Mouse (Mus musculus) liver, embryonic 12.5 days (tissue): Measurements from ENCODE around the gene Xrcc5. TPM values are rescaled to one million over a fixed set of nuclear protein-coding genes. Genes with fewer than 3 reads are reported as not detected.

Experiments
- ATAC-seq: fragments of 200-750 bp; cut with Nextera tagmentation; 2 replicates; pipeline ENCODE4 v1.8.0; 2017; ENCODE audit warnings: moderate number of reproducible peaks, mild to moderate bottlenecking, moderate library complexity
- H3K27ac ChIP-seq: fragments of 300-500 bp; sonication (generic); 2 replicates; pipeline ENCODE4 v1.5.1; 2016; ENCODE audit warnings: mild to moderate bottlenecking
- H3K27me3 ChIP-seq: fragments of 300-500 bp; sonication (generic); replicated peaks from 2 replicates; pipeline ENCODE4 v1.6.1; 2016; ENCODE audit warnings: mild to moderate bottlenecking, moderate library complexity
- H3K36me3 ChIP-seq: fragments of 300-500 bp; sonication (generic); 2 replicates; pipeline ENCODE4 v1.6.1; 2016; ENCODE audit warnings: mild to moderate bottlenecking, moderate library complexity
- H3K4me1 ChIP-seq: fragments of 300-500 bp; sonication (generic); 2 replicates; pipeline ENCODE4 v1.6.1; 2016
- H3K4me2 ChIP-seq: fragments of 300-500 bp; sonication (generic); 2 replicates; pipeline ENCODE4 v1.6.1; 2016; ENCODE audit warnings: mild to moderate bottlenecking, moderate library complexity
- H3K4me3 ChIP-seq: fragments of 300-500 bp; sonication (generic); 2 replicates; pipeline ENCODE4 v1.5.1; 2016; ENCODE audit warnings: mild to moderate bottlenecking, moderate library complexity
- H3K9ac ChIP-seq: fragments of 300-500 bp; sonication (generic); 2 replicates; pipeline ENCODE4 v1.6.1; 2016; ENCODE audit warnings: mild to moderate bottlenecking, moderate library complexity
- H3K9me3 ChIP-seq: fragments of 300-500 bp; sonication (generic); replicated peaks from 2 replicates; pipeline ENCODE4 v1.6.1; 2016; ENCODE audit warnings: mild to moderate bottlenecking, moderate library complexity
- WGBS: fragments of 180-500 bp; shearing (Covaris S2); methylation state at CpG from one replicate; pipeline ENCODE4 v1.1.7; 2016; ENCODE audit not compliant: insufficient replicate concordance; 5-methylcytosine and 5-hydroxymethylcytosine counted together
- polyA plus RNA-seq: library from polyadenylated mRNA; unstranded; fragments of >200 nt; fragmentation: Nextera tagmentation; extraction: Ambion mirVana; gene quantifications from 2 replicates; pipeline ENCODE4 v1.2.1, GENCODE M21; 2016

Gene Xrcc5
- 25.7 and 27.9 TPM in 2 replicates for polyA plus RNA-seq

DNA sequence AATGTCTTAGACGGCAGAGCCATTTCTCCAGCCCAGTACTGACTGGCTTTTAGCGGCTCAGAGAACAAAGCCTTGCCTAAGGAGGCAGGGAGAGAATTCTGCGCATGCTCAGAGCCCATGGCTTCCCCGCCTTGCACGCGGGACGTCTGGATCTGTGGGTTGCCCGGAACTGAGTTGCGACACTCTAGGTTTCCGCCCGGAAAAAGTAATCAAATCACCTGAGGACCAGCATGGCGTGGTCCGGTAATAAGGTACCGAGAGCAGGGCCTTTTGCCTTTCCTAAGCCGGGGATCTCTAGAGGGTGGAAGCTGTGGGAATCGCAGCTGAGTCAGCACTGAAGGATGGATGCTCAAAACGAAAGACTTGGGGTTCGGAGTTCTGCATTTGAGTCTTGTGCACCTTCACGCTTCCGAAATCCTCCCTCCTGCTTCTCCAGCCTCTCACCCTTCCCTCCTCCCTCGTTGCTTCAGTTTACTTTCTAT is at the start of gene Xrcc5:
Xrcc5 (plus strand) TSS at position 105 of the 482 bp plus-strand sequence.
- H3K9me3 ChIP-seq, result no peaks in the 10 kb centered on the region
- peaks cover 21% of the 10 kb centered on the region for H3K4me1 ChIP-seq
- peak within 1 kb of the TSS; percentile 86 for H3K27ac ChIP-seq
- ATAC-seq, result peak; percentile 96
- H3K4me3 ChIP-seq, result peak within 1 kb of the TSS; percentile 66
- under 1% methylated on average over 21 of the region's 21 CpGs for WGBS
- H3K4me2 ChIP-seq, result peak within 1 kb of the TSS; percentile 76
- peak within 1 kb of the TSS; percentile 62 for H3K9ac ChIP-seq
- peaks cover 18% of the 10 kb centered on the region for H3K36me3 ChIP-seq
- H3K27me3 ChIP-seq, result no peaks in the 10 kb centered on the region

DNA sequence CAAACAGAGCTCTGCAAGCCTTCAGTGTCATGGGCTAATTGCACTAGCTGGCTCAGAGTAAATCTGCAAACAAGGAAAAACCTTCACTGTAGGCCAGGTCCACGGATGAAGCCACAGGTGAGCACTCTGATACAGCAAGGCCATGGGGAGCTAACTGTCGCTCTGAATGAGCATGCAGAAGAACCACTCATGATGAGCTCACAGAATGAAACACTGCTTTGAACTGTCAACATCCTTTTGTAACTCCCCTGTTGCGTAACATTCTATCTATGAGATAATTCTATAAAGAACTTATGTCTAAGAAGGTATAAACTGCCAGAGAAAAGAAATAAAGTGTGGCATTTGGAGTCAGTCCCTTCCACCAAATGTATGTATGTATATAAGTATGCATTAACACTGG is 44.1 kb upstream of the Xrcc5 start:
- no peaks in the 10 kb centered on the region for H3K9me3 ChIP-seq
- no peak overlapping the region for H3K4me3 ChIP-seq
- ATAC-seq, result no peak
- WGBS, result 77% methylated on average over 3 of the region's 3 CpGs
- no peak overlapping the region for H3K9ac ChIP-seq
- H3K4me1 ChIP-seq, result peaks cover 9% of the 10 kb centered on the region
- H3K27ac ChIP-seq, result no peak overlapping the region
- no peak overlapping the region for H3K4me2 ChIP-seq
- no peaks in the 10 kb centered on the region for H3K27me3 ChIP-seq
- H3K36me3 ChIP-seq, result peaks cover 7% of the 10 kb centered on the region; the same call in 1 of the 2 replicates

DNA sequence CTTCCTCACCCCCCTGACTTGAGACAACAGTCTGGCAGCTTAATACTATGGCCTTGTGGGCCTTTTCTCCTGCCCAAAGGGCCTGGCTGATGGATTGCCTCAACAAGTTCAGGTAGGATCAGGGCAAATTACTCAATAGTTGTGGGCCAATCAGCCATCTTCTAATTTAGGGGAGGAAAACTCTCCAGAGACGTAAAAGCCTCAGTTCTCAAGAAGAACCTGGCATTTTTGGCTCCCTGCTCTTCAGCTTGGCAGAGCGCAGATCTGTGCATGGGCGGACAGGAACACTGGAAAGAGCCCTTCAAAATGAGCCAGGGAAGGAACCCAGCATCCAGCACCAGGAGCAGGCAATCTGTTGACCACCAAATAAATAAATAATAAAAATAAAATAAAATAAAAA is 29.1 kb upstream of the Xrcc5 start:
- peaks cover 18% of the 10 kb centered on the region for H3K4me1 ChIP-seq
- H3K27me3 ChIP-seq, result no peaks in the 10 kb centered on the region
- 0 out of 2 replicates have a peak, but pooled peaks cover 4% of the 10 kb centered on the region for H3K9me3 ChIP-seq
- H3K4me2 ChIP-seq, result no peak overlapping the region
- ATAC-seq, result no peak
- H3K27ac ChIP-seq, result no peak overlapping the region
- WGBS, result 88% methylated on average over 3 of the region's 3 CpGs
- no peak overlapping the region for H3K4me3 ChIP-seq
- H3K9ac ChIP-seq, result no peak overlapping the region
- H3K36me3 ChIP-seq, result peaks cover 35% of the 10 kb centered on the region

DNA sequence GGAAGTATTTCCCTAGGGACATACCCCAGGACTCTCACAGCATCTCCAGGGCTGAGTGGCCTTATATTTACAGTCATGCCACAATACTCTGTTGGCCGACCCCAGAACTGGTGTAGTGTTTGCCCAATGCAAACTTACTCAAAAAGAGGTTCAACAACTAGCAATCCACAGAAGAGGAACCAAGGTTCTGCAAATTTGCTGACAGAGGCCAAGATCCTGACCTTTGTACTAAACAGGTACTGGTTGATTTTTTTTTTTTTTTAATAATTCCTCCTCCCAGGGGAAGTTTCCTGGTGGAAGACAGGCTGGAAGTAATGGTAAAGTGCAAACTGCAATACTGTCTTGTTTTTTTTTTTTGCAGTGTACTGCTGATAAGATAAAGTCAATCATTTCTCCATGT is 24.6 kb upstream of the Xrcc5 start:
- Histone ChIP-seq H3K27ac (no peak overlapping the region), H3K27me3 (peaks cover 30% of the 10 kb centered on the region), H3K4me3 (no peak overlapping the region), H3K36me3 (no peaks in the 10 kb centered on the region), H3K4me2 (peak overlapping the region; percentile 22), H3K9ac (no peak overlapping the region), H3K4me1 (peaks cover 44% of the 10 kb centered on the region), H3K9me3 (no peaks in the 10 kb centered on the region)
- WGBS, result 50% methylated on average over 1 of the region's 1 CpGs
- ATAC-seq, result no peak

DNA sequence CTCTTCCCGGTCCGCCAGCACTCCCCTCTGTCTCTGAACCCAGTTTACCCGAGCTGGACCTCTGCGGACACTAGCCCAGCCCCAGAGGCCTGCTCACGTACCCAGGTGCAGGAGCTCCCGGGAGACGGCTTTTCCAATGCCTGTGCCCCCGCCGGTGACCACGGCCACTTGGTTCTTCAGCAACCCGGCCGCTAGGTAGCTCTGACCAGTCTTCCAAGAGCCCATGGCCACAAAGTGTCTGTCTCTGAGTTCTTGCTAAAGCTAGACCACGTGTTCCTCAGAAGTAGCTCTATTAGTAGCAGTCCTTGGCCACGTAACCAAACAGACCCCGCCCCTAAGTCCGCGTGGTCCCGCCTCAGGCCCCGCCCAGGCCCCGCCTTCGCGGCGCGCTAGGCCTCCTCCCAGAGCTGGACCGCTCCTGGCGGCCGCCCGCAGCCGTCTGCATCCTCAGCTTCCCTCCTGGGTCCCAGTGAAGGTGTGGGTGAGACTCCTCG is 23.2 kb upstream of the Xrcc5 start, which contains the start of the genes Pecr and Tmem169:
Pecr (minus strand) TSS at position 323 of the 494 bp plus-strand sequence.
Tmem169 (plus strand) TSS at position 378 of the 494 bp plus-strand sequence.
- H3K4me1 ChIP-seq, result peaks cover 44% of the 10 kb centered on the region
- H3K4me2 ChIP-seq, result peak within 1 kb of the TSS; percentile 90
- under 1% methylated on average over 30 of the region's 30 CpGs for WGBS
- peaks cover 34% of the 10 kb centered on the region for H3K27me3 ChIP-seq
- H3K36me3 ChIP-seq, result no peaks in the 10 kb centered on the region
- H3K9ac ChIP-seq, result peak within 1 kb of the TSS; percentile 75
- no peaks in the 10 kb centered on the region for H3K9me3 ChIP-seq
- peak; percentile 98 for ATAC-seq
- H3K27ac ChIP-seq, result peak within 1 kb of the TSS; percentile 59; the same call in 1 of the 2 replicates
- peak within 1 kb of the TSS; percentile 65 for H3K4me3 ChIP-seq

DNA sequence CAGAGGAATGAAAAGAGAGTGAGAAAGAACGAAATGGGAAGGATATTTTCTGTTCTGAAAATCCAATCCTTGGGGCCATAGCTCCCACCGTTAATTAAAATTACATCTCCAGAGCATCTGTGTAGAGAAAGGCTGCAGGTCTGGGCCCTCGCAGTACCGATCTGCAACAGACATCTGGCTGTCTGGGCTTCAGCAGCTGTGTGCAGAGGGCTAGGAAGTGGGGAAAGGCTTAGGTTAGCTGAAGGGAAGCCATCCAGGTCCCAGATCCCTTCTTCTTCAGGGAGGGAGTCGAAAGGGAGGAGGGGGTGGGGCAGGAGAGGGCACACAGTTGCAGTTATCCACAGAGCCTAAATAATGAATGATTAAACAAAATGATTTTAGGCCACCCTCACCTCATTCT is 22.7 kb upstream of the Xrcc5 start:
- Histone ChIP-seq H3K4me3 (peak overlapping the region; percentile 65), H3K9me3 (no peaks in the 10 kb centered on the region), H3K27me3 (peaks cover 34% of the 10 kb centered on the region), H3K4me2 (peak overlapping the region; percentile 90), H3K27ac (no peak overlapping the region), H3K4me1 (peaks cover 44% of the 10 kb centered on the region), H3K9ac (no peak overlapping the region), H3K36me3 (no peaks in the 10 kb centered on the region)
- no peak for ATAC-seq
- 5% methylated on average over 5 of the region's 5 CpGs for WGBS

DNA sequence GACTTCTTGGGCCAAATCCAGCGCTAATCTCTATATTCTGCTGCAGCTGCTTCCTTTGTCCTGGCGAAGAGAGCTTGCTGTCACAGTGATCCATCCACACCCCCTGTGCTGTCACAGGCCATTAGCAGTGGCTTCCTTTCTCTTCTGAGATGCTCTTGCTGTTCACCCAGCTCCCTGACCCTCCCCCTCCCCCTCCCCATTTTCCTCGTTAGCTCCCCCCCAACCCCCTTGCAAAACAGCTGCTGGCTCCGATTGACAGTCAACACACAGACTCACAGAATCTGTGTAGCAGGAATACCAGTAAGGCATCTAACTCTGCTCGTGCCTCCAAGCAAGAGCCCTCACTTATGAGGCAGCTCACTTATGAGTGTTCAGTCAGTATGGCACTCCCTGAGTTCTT is 20.3 kb upstream of the Xrcc5 start:
- Histone ChIP-seq H3K4me3 (no peak overlapping the region), H3K9ac (no peak overlapping the region), H3K9me3 (no peaks in the 10 kb centered on the region), H3K27me3 (peaks cover 34% of the 10 kb centered on the region), H3K4me1 (peaks cover 38% of the 10 kb centered on the region), H3K4me2 (no peak overlapping the region), H3K27ac (no peak overlapping the region), H3K36me3 (no peaks in the 10 kb centered on the region)
- no peak for ATAC-seq
- 28% methylated on average over 5 of the region's 5 CpGs for WGBS

DNA sequence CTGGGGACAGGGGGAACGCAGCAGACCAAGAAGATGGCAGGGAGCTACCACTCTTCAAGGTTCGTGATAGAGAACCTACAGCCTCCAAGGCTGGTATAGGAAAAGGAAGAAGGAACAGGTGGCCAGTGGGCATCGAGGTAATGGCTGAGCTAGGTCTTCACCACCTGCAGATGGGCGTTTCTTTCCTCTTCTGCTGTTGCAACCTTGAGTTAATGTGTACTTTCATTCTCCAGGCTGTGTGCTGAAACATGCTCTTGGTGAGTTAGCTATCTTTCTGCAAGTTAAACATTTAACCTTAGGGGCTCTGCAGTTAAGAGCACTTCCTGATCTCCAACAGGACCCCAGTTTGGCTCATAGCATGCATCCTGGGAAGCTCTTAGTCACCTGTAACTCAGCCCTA is 19.3 kb upstream of the Xrcc5 start:
- Histone ChIP-seq H3K4me3 (no peak overlapping the region), H3K9ac (no peak overlapping the region), H3K27ac (0 out of 2 replicates have a peak overlapping the region, but pooled peaks have one; percentile 52), H3K9me3 (no peaks in the 10 kb centered on the region), H3K36me3 (no peaks in the 10 kb centered on the region), H3K4me2 (no peak overlapping the region), H3K27me3 (peaks cover 34% of the 10 kb centered on the region), H3K4me1 (peaks cover 28% of the 10 kb centered on the region)
- no peak for ATAC-seq
- WGBS, result 56% methylated on average over 4 of the region's 4 CpGs

DNA sequence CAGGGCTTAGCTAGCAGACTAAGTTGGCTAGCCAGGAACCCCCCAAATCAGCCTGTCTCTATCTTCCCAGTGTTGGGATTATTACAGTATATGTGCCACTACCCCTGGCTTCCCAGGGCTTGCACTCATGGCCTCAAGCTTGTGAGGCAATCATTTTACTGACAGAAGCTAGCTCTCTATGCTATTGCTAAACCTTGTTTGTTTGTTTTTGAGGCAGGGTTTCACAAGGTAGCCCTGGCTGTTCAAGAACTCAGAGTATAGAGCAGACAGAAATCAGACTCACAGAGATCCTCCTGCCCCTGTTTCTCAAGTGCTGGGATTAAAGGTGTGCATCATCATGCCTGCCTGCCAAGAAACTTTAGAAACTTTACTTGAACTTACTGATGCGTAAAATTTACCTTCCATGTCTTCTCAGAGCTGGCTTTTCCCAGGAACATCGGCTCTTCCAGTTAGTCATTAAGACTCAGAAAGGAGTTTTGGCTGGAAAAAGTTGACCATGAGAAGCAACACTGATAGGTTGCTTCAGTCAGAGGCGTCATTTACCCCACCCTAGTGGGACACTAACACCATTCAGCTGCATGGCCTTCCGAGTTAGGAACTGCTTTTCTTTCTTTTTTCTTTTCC is 18.6 kb upstream of the Xrcc5 start:
- H3K27ac ChIP-seq, result peak overlapping the region; percentile 52; the same call in 1 of the 2 replicates
- WGBS, result 67% methylated on average over 4 of the region's 4 CpGs
- no peak for ATAC-seq

DNA sequence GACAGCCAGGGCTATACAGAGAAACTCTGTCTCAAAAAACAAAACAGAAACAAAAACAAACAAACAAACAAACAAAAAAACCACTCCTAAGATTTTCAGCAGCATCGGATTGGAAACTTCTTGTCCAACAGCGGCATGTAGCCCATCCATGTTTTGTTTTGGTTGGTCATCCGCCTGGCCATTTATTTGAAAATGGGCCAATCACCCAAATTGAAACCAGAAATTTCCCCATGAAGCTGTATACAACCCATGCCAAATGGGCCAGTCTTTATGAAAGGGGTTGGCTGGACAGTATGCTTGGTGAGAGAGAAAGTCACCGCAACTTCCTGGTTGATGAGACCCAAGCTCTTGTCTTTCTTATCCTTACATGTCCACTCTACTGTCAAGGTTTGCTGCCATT is 16.3 kb upstream of the Xrcc5 start:
- Histone ChIP-seq H3K27me3 (peaks cover 17% of the 10 kb centered on the region), H3K4me1 (peaks cover 12% of the 10 kb centered on the region; the same call in 1 of the 2 replicates), H3K27ac (no peak overlapping the region), H3K36me3 (no peaks in the 10 kb centered on the region), H3K9ac (no peak overlapping the region), H3K4me2 (no peak overlapping the region), H3K4me3 (no peak overlapping the region), H3K9me3 (no peaks in the 10 kb centered on the region)
- ATAC-seq, result no peak
- WGBS, result 87% methylated on average over 4 of the region's 4 CpGs

More for the DNA sequence above, 18.6 kb upstream of the Xrcc5 start:
- Histone ChIP-seq H3K27me3 (peaks cover 34% of the 10 kb centered on the region), H3K4me3 (no peak overlapping the region), H3K9me3 (no peaks in the 10 kb centered on the region), H3K9ac (no peak overlapping the region), H3K4me1 (peaks cover 21% of the 10 kb centered on the region), H3K36me3 (no peaks in the 10 kb centered on the region), H3K4me2 (no peak overlapping the region)

DNA sequence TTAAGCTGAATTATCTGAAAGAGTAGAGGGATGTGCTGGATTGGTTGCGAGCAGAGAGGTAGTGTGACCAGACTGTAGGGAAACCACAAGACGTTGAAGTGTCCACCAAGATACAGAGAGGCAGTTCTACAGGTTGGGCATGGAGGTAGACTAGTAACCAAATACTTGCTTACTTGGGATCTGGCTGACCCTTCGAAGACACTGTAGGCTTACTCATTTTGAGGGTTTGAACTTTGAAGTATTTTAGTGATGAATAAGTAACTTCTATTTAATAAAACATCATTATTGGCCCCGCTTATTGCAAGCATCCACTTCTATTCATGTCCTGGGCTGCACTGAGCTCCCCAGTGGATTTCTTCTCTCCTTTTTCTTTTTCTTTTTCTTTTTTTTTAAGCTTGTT is 15.8 kb upstream of the Xrcc5 start:
- Histone ChIP-seq H3K36me3 (no peaks in the 10 kb centered on the region), H3K4me3 (no peak overlapping the region), H3K9ac (no peak overlapping the region), H3K27ac (no peak overlapping the region), H3K27me3 (peaks cover 12% of the 10 kb centered on the region), H3K4me1 (peaks cover 12% of the 10 kb centered on the region; the same call in 1 of the 2 replicates), H3K4me2 (no peak overlapping the region), H3K9me3 (no peaks in the 10 kb centered on the region)
- WGBS, result 72% methylated on average over 4 of the region's 4 CpGs
- no peak for ATAC-seq

DNA sequence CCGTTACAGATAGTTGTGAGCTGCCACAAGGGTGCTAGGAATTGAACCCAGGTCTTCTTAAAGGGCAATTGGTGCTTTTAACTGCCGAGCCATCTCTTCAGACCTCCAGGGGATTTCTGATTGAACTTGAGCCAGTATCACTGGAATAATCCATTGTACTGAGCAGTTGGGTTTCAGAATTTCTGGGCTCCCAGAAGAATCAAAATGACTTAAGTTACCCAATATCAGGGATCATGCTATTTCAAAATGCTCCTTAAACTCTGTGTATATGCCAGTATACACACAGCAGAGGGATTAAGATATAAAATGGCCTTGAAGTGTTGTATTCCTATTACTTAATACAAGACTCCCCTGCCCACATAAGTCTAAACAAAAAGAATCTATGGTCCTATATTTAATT is 15.3 kb upstream of the Xrcc5 start:
- no peaks in the 10 kb centered on the region for H3K9me3 ChIP-seq
- no peak overlapping the region for H3K9ac ChIP-seq
- no peaks in the 10 kb centered on the region for H3K36me3 ChIP-seq
- H3K4me2 ChIP-seq, result no peak overlapping the region
- H3K4me3 ChIP-seq, result no peak overlapping the region
- 68% methylated on average over 2 of the region's 2 CpGs for WGBS
- no peak for ATAC-seq
- no peak overlapping the region for H3K27ac ChIP-seq
- peaks cover 7% of the 10 kb centered on the region; the same call in 1 of the 2 replicates for H3K4me1 ChIP-seq
- peaks cover 7% of the 10 kb centered on the region for H3K27me3 ChIP-seq
